Mouse (Mus musculus): Measurements from ENCODE around the gene Dock8. TPM values are rescaled to one million over a fixed set of nuclear protein-coding genes. Genes with fewer than 3 reads are reported as not detected.

Dock8 gene
- total and polyA plus RNA-seq, 3 experiments = 16.1 to 30.1 TPM; not detected in 1

- no peak for DNase-seq (ENCODE audit: low read depth, low spot score)
- Histone ChIP-seq H3K27me3 (ENCODE audit: control insufficient read depth in 1 of 2, insufficient read depth in 2 of 2, low read length in 2 of 2) (no peaks in the 10 kb centered on the region), H3K9me3 (replicated peaks; ENCODE audit: insufficient read depth, low read length) (no peaks in the 10 kb centered on the region), H3K4me3 (ENCODE audit: control insufficient read depth in 1 of 2, insufficient read depth in 1 of 2, low read depth in 2 of 2, low read length in 2 of 2) (no peak overlapping the region), H3K27ac (ENCODE audit: control insufficient read depth, low read depth, low read length) (no peak overlapping the region), H3K36me3 (ENCODE audit: control insufficient read depth in 1 of 2, insufficient read depth in 2 of 2, low read length in 2 of 2) (peaks cover 0 to 13% of the 10 kb centered on the region in 2 experiments; a peak in 2 of 4 replicates), H3K9ac (ENCODE audit: control insufficient read depth, low read depth, low read length, poor library complexity, severe bottlenecking) (no peak overlapping the region), H3K4me1 (ENCODE audit: control insufficient read depth in 1 of 2, insufficient read depth in 2 of 2, low read length in 2 of 2) (no peaks in the 10 kb centered on the region), H3K79me2 (ENCODE audit: control insufficient read depth, insufficient read depth, low read length, poor library complexity) (no peaks in the 10 kb centered on the region)
- TF ChIP-seq MAFK (IDR thresholded peaks at IDR 0.05; ENCODE audit: borderline replicate concordance, low read depth, low read length) = no peak
Measured at GRCm38 (mm10) chr19:25077636-25078035, 78.3 kb downstream of the Dock8 start.

- H3K4me1 ChIP-seq (ENCODE audit: control insufficient read depth in 1 of 2, insufficient read depth in 2 of 2, low read length in 2 of 2) = no peaks in the 10 kb centered on the region
- H3K27ac ChIP-seq (ENCODE audit: control insufficient read depth, low read depth, low read length) = no peak overlapping the region
- no peak overlapping the region for H3K9ac ChIP-seq (ENCODE audit: control insufficient read depth, low read depth, low read length, poor library complexity, severe bottlenecking)
- no peak for DNase-seq (ENCODE audit: low read depth, low spot score)
- H3K9me3 ChIP-seq (replicated peaks; ENCODE audit: insufficient read depth, low read length) = no peaks in the 10 kb centered on the region
- TF ChIP-seq NRF1 (IDR thresholded peaks at IDR 0.05; ENCODE audit: insufficient read depth, low read depth, low read length, poor library complexity, severe bottlenecking) (no peak), POLR2AphosphoS5 (IDR thresholded peaks at IDR 0.05; ENCODE audit: borderline replicate concordance, low read depth, low read length) (no peak), RCOR1 (IDR thresholded peaks at IDR 0.05; ENCODE audit: low read depth, low read length) (no peak), TCF12 (IDR thresholded peaks at IDR 0.05; ENCODE audit: low read depth, low read length) (no peak), ZC3H11A (IDR thresholded peaks at IDR 0.05; ENCODE audit: low read depth, low read length) (no peak), EP300 (IDR thresholded peaks at IDR 0.05; ENCODE audit: low read depth in 1 of 2, low read length in 2 of 2) (no peak), GABPA (IDR thresholded peaks at IDR 0.05; ENCODE audit: low read depth, low read length) (no peak), RAD21 (IDR thresholded peaks at IDR 0.05; ENCODE audit: low read depth, low read length) (no peak), MXI1 (IDR thresholded peaks at IDR 0.05; ENCODE audit: low read depth, low read length) (no peak), POLR2AphosphoS2 (IDR thresholded peaks at IDR 0.05; ENCODE audit: low read length) (no peak), MAX (IDR thresholded peaks at IDR 0.05; ENCODE audit: low read length) (no peak), GATA1 (IDR thresholded peaks at IDR 0.05; ENCODE audit: low read depth, low read length) (no peak), ZMIZ1 (IDR thresholded peaks at IDR 0.05; ENCODE audit: low read depth, low read length) (no peak), SIN3A (IDR thresholded peaks at IDR 0.05; ENCODE audit: low read length) (no peak), NELFE (IDR thresholded peaks at IDR 0.05; ENCODE audit: low read depth, low read length) (no peak), USF2 (IDR thresholded peaks at IDR 0.05; ENCODE audit: borderline replicate concordance in 1 of 2, insufficient read depth in 1 of 2, low read depth in 1 of 2, low read length in 2 of 2) (no peak), MAFK (IDR thresholded peaks at IDR 0.05; ENCODE audit: borderline replicate concordance, low read depth, low read length) (no peak)
- H3K27me3 ChIP-seq (ENCODE audit: control insufficient read depth in 1 of 2, insufficient read depth in 2 of 2, low read length in 2 of 2) = no peaks in the 10 kb centered on the region
- H3K4me3 ChIP-seq (ENCODE audit: control insufficient read depth in 1 of 2, insufficient read depth in 1 of 2, low read depth in 2 of 2, low read length in 2 of 2) = no peak overlapping the region
- no peaks in the 10 kb centered on the region for H3K79me2 ChIP-seq (ENCODE audit: control insufficient read depth, insufficient read depth, low read length, poor library complexity)
- H3K36me3 ChIP-seq (ENCODE audit: control insufficient read depth in 1 of 2, insufficient read depth in 2 of 2, low read length in 2 of 2) = peaks cover 0 to 14% of the 10 kb centered on the region in 2 experiments; a peak in 2 of 4 replicates
Measured at GRCm38 (mm10) chr19:25078130-25078529, 78.8 kb downstream of the Dock8 start.

All from MEL (cell line).